Mouse (Mus musculus): ENCODE data around the gene Sec22c. TPM values are rescaled to one million over a fixed set of nuclear protein-coding genes. Genes with fewer than 3 reads are reported as not detected.

The Sec22c gene
- total RNA-seq, 2 experiments from 2014 or later: 6.5 to 6.6 TPM

- no peak for ATAC-seq (replicated peaks; ENCODE audit: low FRiP score, poor library complexity, severe bottlenecking)
Measured at GRCm38 (mm10) chr9:121659791-121660190, 45.5 kb downstream of the Sec22c start.

- no peak for ATAC-seq (replicated peaks; ENCODE audit: low FRiP score, poor library complexity, severe bottlenecking)
Measured at GRCm38 (mm10) chr9:121658248-121658647, 47.0 kb downstream of the Sec22c start.

- no peak for ATAC-seq (replicated peaks; ENCODE audit: low FRiP score, poor library complexity, severe bottlenecking)
Measured at GRCm38 (mm10) chr9:121657143-121657542, 48.1 kb downstream of the Sec22c start.

GRCm38 (mm10) chr9:121656322-121656721, 49.0 kb downstream of the Sec22c start:
- no peak for ATAC-seq (replicated peaks; ENCODE audit: low FRiP score, poor library complexity, severe bottlenecking)

- no peak for ATAC-seq (replicated peaks; ENCODE audit: low FRiP score, poor library complexity, severe bottlenecking)
Measured at GRCm38 (mm10) chr9:121653668-121654067, 51.6 kb downstream of the Sec22c start.

GRCm38 (mm10) chr9:121647026-121647425, 58.3 kb downstream of the Sec22c start:
- no peak for ATAC-seq (replicated peaks; ENCODE audit: low FRiP score, poor library complexity, severe bottlenecking)

- no peak for ATAC-seq (replicated peaks; ENCODE audit: low FRiP score, poor library complexity, severe bottlenecking)
Measured at GRCm38 (mm10) chr9:121644855-121645254, 60.4 kb downstream of the Sec22c start.

- ATAC-seq (replicated peaks; ENCODE audit: low FRiP score, poor library complexity, severe bottlenecking): no peak
Measured at GRCm38 (mm10) chr9:121642401-121643181, 62.7 kb downstream of the Sec22c start, which contains the start of gene Vipr1. TSS of gene Vipr1 (plus strand) at chr9:121642716.

- no peak for ATAC-seq (replicated peaks; ENCODE audit: low FRiP score, poor library complexity, severe bottlenecking)
Measured at GRCm38 (mm10) chr9:121642001-121642400, 63.3 kb downstream of the Sec22c start, which contains the start of gene Lyzl4. TSS of gene Lyzl4 (minus strand) at chr9:121642096.

- no peak for ATAC-seq (replicated peaks; ENCODE audit: low FRiP score, poor library complexity, severe bottlenecking)
Measured at GRCm38 (mm10) chr9:121641235-121641915, 63.9 kb downstream of the Sec22c start.

- no peak for ATAC-seq (replicated peaks; ENCODE audit: low FRiP score, poor library complexity, severe bottlenecking)
Measured at GRCm38 (mm10) chr9:121639790-121640189, 65.5 kb downstream of the Sec22c start.

- ATAC-seq (replicated peaks; ENCODE audit: low FRiP score, poor library complexity, severe bottlenecking): no peak
Measured at GRCm38 (mm10) chr9:121635835-121636576, 69.3 kb downstream of the Sec22c start.

GRCm38 (mm10) chr9:121633306-121633705, 72.0 kb downstream of the Sec22c start:
- ATAC-seq (replicated peaks; ENCODE audit: low FRiP score, poor library complexity, severe bottlenecking): no peak

GRCm38 (mm10) chr9:121632891-121633290, 72.4 kb downstream of the Sec22c start:
- no peak for ATAC-seq (replicated peaks; ENCODE audit: low FRiP score, poor library complexity, severe bottlenecking)

- ATAC-seq (replicated peaks; ENCODE audit: low FRiP score, poor library complexity, severe bottlenecking): no peak
Measured at GRCm38 (mm10) chr9:121631946-121632345, 73.3 kb downstream of the Sec22c start.

GRCm38 (mm10) chr9:121630627-121631026, 74.7 kb downstream of the Sec22c start:
- ATAC-seq (replicated peaks; ENCODE audit: low FRiP score, poor library complexity, severe bottlenecking): no peak
